Mouse (Mus musculus): ENCODE results near the gene Ubap1. TPM values are rescaled to one million over a fixed set of nuclear protein-coding genes. Genes with fewer than 3 reads are reported as not detected.

Gene Ubap1
- total RNA-seq, 2 experiments from 2014 or later: 39.9 to 43.7 TPM

DNA sequence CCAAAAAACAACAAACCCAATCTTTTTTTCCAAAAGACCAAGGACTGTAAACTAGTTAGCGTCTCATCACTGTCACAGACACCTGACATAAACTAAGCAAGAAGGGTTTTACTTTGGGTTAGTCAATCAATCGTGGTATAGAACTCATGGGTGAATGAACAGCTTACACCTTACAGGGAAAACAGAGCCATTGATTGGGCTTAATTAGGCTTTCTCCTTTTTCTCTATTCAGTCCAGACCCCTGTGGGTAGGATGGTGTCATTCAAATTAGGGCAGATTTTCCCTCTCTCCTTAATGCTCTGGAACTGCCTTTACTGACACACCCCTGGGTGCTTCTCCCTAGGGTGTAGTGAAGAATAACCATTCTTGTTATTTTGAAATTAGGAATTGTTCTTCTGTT, 8.4 kb downstream of the Ubap1 start:
- DNase-seq: no peak

DNA sequence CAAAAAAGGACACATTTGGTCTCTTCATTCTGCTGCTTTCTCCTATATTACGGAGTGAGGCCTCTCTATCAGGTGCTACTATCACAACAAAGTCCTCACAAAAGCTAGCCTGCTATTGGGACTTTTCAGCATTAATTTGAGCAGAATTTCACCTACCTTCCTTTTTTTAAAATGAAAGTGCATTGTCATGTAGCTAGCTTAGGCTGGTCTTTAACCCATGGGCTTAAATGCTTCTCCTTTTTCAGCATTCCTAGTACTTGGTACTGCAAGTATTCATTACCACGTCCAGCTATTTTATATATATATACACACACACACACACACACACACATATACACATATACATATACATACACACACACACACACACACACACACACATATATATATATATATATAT, 9.9 kb downstream of the Ubap1 start:
- DNase-seq: no peak

DNA sequence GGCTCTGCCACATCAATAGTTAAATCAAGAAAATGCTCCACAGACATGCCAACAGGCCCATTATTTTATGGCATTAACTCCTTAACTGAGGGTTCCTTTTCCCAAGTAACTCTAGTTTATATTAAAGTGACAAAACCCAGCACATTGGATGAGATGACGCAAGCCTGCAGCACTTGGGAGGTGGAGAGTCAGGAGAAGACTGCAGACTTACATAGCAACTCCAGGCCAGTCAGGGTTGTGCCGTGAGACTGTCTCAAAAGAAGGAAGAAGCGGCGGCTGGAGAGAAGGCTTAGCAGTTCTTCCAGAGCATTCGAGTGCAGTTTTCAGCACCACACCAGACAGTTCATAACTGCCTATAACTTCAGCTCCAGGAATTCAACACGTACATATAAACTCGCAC, 10.6 kb downstream of the Ubap1 start:
- DNase-seq: no peak

DNA sequence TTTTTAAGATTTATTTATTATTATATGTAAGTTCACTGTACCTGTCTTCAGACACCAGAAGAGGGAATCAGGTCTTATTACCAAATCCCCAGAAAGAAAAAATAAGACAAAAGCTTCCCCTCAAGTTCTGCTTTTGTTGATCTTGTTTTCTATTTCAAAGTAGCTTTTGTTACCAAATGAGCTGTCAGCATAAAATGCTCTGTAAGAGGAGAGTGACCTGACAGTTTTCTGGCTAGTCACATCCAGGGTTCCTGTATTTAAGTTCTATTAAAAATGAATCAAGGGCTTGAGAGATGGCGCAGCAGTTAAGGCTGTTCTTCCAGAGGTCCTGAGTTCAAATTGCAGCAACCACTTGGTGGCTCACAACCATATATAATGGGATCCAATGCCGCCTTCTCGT, 12.3 kb downstream of the Ubap1 start:
- DNase-seq: no peak

DNA sequence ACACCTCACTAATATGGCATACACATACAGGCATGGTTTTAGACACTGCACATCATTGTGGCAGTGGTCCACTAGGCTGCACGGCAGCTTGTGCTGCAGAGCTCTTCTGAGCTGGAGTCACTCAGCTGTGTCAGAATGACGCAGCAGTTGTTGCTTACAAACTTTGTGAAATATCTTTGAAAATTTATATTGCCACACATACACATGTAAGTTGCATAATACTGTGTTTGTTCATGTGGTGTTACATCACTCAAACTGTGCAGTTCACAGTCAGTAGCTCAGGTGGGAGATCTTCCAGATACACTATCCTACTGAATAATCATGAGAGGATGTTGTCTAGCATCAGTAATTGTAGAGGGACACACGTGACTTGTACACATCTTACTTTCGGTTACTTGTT, 19.4 kb downstream of the Ubap1 start:
- no peak for DNase-seq

DNA sequence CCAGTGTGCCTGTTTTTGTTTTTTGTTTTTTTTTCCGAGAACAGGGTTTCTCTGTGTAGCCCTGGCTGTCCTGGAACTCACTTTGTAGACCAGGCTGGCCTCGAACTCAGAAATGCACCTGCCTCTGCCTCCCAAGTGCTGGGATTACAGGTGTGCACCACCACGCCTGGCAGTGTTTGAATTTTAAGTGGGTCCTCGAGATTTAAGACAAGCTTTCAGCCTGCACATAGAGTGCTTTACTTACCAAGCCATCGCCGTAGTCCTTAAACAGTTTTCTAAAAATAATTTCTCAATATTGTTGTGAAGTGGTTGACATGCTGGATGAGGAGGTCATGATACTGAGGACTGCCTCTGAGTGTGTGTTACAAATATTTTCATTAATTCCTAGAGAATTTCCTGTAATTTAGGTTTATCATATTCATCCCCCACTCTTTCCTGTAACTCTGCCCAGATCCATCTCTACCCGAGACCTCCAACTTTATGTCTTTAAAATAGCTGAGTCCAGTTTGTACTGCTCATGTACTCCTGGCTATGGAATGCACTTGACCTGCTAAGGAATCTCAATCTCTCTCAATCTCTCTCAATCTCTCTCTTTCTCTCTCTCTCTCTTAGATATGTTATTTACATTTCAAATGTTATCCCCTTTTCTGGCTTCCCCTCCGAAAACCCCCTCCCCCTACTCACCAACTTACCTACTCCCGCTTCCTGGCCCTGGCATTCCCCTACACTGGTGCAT, 21.1 kb downstream of the Ubap1 start:
- no peak for DNase-seq

DNA sequence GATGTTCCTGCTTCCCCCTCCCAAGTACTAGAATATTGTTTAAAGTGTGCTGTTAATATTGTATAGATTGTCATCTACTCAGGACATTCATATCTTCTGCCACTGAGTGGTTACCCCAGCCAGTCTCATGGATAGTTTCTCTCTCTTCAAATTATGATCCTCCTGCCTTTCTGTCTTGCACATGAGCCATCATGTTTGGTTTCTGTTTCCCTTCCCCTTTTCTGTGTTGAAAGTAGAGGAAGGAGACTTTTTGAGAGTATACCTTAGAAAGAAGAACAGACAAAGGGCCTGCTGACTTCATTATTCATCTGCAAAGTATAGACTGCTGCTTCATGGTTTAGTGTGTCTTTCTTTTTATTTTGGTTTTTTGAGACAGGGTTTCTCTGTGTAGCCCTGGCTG, 28.8 kb downstream of the Ubap1 start:
- no peak for DNase-seq

DNA sequence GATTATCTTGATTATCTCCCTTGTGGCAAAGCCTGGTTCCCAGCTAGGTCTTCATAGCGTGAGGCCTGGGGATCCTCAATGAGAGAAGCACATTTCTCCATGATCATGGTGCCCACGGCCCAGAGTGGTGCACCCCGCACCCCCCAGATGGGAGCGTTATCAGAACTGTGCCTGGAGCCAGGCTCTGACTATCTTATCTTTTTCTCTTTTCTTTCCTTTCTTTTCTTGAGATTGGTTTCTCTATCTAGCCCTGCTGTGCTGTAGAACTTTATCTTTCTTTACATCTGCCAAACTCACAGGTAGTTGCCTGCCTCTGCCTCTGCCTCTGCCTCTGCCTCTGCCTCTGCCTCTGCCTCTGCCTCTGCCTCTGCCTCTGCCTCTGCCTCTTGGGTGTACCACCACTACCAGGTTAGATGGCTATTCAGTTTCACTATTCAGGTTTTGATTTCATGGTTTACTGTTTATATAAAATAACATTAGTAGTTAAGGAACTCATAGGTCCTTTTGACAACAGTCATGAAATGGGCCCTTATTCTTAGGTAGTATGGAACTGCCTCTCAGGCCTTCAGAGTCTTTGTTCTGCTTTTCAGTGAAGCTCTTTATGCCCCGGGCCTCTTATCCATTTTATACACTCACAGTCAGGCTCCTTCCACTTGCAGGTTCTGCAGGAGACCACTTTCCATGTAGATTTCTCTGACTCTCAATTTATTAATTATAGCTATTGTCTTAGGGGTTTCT, 32.6 kb downstream of the Ubap1 start:
- DNase-seq: no peak

DNA sequence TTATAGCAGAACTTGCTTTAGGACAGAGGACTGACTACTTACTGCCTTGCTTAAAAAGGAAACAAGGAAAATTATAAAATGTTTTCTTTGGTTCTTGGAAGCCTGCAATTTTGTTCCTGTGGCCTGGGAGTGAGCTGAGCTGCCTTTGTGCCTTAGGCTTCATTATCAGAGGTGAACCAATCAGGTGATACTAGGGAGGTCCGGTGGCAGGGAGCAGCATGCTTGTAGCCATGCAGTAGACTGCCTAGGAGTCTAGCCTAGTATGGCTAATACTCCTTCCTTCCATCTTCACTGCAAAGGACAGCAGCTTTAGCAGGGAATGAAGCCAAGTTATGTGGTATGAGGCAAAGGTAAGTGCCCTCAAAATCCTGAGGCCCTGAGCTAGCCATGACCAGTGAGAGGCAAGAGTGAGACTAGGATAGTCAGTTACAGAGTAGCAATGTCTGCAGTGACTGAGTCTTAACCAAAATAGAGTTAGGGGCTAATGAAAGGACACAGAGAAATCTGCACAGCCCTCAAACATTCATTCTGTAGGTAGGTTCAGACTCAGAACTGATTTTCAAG, 37.7 kb downstream of the Ubap1 start:
- no peak for DNase-seq

DNA sequence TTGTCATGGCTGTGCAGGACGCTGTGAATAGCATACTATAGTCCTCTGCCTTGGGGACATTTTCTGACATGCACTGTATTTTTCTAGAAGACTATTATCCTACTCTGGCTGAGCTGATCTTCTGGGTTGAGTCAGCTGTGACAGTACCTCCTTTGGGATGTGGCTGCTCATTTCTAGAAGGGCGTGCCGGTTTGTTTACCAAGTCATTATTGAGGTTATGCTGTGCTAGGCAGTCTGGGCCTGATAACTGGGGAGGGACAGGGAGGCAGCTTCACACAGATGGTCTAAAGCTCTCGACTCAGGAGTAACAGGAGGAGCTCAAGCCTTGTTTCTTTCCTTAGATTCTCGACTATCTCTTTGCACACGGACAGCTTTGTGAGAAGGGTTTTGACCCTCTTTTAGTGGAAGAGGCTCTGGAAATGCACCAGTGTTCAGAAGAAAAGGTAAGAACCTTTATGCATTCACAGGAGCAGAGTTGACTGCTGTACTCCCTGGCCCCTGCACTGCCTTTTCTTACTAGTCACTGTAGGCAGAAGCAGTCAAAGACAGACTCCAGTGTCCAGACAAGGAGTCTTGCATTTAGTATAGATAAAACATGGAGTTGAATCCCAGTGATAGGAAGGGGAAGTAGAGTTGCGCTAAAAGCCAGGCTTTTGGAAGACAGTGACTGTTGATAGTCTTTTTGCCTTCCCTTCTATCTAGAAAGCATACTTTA, 39.1 kb downstream of the Ubap1 start:
- DNase-seq: no peak

DNA sequence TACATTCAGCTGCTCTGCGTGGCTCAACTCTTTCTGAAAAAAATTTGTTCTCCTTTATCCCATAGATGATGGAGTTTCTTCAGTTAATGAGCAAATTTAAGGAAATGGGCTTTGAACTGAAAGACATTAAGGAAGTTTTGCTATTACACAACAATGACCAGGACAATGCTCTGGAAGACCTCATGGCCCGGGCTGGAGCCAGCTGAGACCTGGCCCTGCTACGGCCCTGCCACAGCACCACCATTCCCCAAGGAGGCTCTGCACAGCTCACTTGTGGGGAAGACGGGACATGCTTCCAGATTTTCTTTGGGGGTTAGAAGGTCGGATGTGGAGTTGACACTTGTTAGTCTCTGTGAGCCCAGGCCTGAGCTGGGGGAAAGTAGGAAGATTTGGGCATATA, 39.8 kb downstream of the Ubap1 start:
- no peak for DNase-seq

DNA sequence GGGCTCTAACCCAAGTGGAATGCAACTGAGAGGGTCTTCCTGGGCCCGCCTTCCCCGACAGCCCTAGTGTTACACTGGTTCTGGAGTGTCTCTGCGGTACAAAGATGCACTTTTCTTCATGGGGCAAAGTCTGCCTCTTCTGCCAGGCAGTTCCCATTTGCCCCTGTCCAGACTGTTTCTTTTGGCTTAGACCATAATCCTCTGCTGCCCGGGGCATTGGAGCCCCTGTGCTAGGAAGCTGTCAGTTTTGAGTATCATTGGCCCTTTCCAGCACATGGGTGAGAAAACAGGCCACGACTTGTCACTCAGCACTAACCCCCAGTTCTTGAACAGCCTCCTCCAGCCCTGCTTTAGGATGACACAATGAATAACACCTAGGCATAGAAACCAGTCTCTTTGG, 40.4 kb downstream of the Ubap1 start:
- DNase-seq: no peak

DNA sequence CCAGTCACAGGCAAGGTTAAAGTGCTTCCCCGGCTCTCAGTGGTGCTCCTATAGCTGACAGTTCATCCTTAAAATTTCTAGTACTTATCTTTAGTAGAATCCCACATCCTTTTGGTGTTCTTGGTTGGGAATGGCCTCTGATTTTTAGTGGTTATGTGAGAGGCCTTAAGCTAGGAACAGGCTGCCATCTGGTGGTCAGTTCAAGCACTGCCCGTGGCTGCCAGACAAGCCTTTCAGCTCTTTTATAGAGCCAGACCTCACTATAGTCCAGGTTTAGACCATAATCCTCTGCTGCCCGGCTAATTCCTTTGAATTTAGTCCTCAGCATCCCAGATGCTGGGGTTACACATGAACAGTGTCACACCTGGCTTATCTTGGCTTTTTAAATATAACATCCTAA, 41.3 kb downstream of the Ubap1 start:
- peak; percentile 87 for DNase-seq

DNA sequence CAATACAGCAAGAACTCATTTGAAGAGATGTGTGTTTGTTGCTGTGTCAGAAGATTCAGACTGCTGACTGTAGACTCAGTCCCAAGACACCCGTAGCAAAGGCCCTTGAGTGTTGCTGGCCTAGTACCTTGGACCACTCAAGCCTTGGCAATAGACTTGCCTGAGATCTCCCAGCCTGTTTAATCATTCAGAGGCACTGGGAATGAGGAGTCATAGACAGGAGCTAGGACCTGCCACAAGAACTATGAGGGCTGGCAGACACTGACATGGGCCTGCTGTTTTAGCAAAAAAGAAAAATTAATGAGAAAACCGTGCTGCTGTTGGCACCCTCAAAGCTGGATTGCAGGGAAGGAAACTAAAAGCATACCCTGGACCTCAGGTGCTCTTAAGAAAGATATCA, 42.2 kb downstream of the Ubap1 start:
- DNase-seq: no peak

DNA sequence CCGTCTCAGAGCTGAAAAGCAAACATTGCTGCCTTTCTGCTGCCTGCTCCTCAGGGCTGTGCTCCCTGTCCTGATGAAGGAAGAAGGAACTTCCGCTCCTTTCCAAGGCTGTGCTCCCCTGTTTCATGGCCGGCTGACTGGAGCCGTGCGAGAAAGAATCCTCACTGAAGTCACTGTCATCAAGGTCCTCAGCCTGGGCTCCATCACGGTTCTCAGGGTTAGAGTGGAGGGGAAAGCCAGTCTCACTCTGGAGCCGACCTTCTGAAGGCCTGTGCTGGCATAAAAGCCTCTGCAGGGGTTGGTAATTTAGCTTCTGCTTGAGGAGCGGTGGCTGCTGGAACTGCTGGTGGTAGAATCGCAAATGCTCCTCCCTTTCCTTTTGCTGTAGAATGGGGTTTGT, 45.9 kb downstream of the Ubap1 start:
- no peak for DNase-seq

DNA sequence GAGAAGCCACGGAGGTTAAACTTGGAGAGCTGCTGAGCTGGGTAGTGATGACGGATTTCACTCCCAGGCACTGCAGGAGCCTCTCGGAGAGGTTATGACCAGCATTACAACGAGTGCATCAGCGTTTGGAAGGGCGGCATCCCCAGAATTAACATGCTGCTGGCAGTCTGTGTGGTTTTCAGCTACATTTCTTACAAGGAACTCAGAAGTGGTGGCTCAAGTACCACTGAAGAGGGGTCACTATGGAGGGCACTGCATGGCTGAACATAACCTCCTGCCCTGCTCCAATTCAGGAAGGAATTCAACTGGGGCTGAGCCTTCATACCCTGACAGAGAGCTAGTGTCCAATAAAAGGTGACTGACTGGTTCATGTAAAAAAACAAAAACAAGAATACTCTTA, 49.6 kb downstream of the Ubap1 start:
- no peak for DNase-seq

DNA sequence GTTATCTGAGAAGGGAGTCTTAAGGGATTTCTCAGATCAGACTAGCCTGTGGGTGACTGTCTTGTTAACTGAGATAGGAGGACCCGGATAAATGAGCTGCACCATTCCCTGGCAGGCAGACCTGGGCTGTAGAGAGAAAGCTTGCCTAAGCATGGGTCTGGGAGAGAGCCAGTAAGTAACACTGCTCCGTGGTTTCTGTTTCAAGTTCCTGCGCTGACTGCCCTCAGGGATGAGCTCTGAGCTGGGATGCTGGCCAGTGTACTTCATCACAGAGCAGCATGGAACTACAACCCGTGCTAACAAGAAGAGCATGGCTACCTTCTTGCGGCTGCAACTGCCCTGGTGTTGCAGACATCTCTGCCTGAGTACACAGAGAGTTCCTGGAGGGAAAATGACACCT, 51.1 kb downstream of the Ubap1 start:
- DNase-seq: peak; percentile 54

DNA sequence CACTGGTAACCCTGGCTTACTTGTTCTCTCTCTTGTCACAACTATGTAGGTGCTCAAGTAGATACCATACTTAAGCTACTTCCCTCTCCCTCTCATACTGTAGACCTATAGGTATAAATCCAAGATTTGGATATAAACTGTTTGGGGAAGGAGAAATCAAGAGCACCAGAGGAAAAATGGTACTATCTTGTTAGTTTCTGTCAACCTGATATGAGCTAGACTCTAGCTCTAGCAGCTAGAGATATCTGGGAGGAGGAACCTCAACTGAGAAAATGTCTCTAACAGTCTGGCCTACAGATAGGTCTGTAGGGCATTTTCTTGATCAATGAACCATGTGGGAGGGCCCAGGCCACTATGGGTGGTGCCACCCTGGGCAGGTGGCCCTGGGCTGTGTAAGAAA, 52.4 kb downstream of the Ubap1 start:
- DNase-seq: no peak

DNA sequence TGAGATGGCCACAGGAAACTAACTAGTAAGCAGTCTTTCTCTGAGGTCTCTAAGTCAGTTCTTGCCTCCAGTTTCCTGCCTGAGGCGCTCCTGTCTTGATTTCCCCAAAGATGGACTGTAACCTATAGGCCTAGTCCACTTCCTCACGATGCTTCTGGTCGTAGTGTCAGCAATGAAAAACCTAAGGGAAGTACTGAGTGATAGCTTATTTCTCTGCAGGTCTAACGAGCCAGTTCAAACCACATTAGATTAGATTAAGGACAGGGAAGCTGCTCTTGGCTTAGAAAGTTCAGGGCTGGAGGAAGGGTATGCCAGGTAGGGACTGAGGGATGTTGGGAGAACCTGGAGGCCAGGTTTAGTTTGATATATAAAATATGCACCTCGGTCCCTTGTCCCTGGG, 52.8 kb downstream of the Ubap1 start:
- no peak for DNase-seq

DNA sequence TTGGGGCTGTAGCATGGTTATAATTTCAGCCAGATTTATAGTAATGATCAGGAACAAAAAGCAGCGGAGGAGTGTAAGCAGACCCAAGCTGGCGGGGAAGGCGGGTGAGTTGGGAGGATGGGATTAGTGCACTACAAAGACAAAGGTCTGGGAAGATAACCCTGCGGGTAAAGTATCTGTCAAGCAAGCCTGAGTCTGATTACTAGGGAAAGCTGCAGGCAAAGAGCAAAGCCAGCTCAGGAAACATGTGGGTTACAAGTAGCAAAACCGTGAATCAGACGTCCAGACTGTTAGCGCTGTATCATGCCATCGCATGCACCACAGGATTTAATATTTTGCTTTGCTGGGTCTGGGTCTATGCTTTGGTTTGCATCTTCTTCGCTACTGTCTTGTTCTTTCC, 57.8 kb downstream of the Ubap1 start:
- DNase-seq: no peak

DNA sequence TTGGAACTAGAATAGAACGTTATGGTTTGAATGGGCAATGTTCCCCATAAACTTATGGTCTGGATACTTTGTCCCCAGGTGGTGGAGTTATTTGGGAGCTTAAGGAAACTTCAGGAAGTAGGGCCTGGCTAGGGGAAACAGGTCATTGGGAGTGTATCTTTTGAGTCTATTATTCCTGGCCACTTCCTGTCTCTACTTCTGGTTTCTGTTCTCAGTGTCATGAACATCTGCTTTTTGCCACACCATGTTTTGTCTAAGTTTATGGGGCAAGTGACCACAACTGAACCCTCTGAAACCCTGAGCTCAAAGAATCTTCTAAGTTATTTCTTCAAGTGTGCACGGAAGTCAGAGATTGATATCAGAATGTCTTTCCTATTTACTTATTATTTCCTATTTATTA, 58.6 kb downstream of the Ubap1 start:
- no peak for DNase-seq

DNA sequence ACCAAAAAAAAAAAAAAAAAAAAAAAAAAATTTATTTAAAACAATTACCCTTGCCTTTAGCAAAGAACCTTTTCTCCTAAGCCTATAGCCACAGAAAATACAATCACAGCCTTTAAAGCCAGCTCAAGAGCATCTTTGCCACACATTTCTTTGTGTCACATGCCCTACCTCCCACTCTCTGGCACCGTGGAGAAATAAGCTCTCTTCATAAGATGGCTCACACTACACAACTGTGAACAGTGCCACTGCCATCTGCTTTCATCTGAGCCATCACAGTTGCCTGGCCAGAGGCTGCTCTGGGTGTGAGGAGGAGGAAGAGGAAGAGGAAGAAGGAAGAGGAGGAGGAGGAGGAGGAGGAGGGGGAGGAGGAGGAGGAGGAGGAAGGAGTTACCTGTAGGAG, 60.5 kb downstream of the Ubap1 start:
- no peak for DNase-seq

DNA sequence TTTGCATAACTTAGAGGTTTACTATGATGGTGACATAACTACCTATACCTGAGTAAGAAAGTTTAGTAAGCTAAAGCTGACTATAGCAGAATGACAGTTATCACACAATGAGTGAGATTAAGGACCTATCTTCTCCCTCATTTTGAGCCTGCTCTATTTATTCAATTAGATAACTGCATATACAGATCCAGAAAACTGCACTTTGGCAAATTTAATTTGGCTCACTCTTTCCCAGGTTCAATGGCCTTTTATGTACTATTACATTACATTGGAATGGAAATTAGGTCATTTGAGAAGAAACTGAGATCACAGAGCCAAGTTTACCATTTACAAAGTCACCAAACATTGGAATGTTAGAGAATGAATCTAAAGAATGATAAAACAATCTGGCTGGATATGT, 68.2 kb downstream of the Ubap1 start:
- no peak for DNase-seq
